Mouse (Mus musculus) CH12.LX (cell line): ENCODE measurements around the gene Tmem268. TPM values are rescaled to one million over a fixed set of nuclear protein-coding genes. Genes with fewer than 3 reads are reported as not detected.

Source experiments
- DNase-seq: peaks from one replicate; pipeline ENCODE4 v3.0.0-alpha.2; 2013; ENCODE audit errors: extremely low read depth
- H3K27ac ChIP-seq: 2 replicates; pipeline ENCODE4 v1.5.1; 2012; ENCODE audit warnings: low read depth, mild to moderate bottlenecking, control low read depth, moderate library complexity; ENCODE audit not compliant: insufficient read depth
- H3K27me3 ChIP-seq: replicated peaks from 2 replicates; pipeline ENCODE3; 2012; ENCODE audit warnings: inconsistent platforms
- H3K36me3 ChIP-seq, 2 experiments: replicated peaks in 1 of 2; 2 replicates each; pipeline versions ENCODE3 to v1.6.1; 2012; ENCODE audit warnings: inconsistent platforms in 1 of 2, low read length in 1 of 2, mild to moderate bottlenecking in 1 of 2, mixed read lengths in 1 of 2, moderate library complexity in 1 of 2; ENCODE audit not compliant: control insufficient read depth in 1 of 2, insufficient read depth in 1 of 2
- H3K4me1 ChIP-seq, 2 experiments: 2 replicates each; pipeline ENCODE4 v1.6.1; 2012; ENCODE audit warnings: inconsistent platforms in 1 of 2, moderate library complexity in 1 of 2; ENCODE audit not compliant: insufficient read depth in 2 of 2, control insufficient read depth in 1 of 2
- H3K4me2 ChIP-seq: 2 replicates; pipeline ENCODE4 v1.6.1; 2012; ENCODE audit warnings: low read depth, mild to moderate bottlenecking, control low read depth; ENCODE audit not compliant: poor library complexity, insufficient read depth, severe bottlenecking
- H3K4me3 ChIP-seq, 3 experiments: fragments of 150-350 bp in 1 of 3; sonication (generic) in 1 of 3; replicated peaks in 1 of 3; 2 replicates each; pipeline versions ENCODE3 to v1.5.1; 2011 to 2012; ENCODE audit warnings: low read depth in 2 of 3, low read length in 2 of 3, mild to moderate bottlenecking in 2 of 3, moderate library complexity in 2 of 3, control low read depth in 1 of 3, improper control_type of control experiment in 1 of 3, inconsistent platforms in 1 of 3, mixed read lengths in 1 of 3; ENCODE audit not compliant: poor library complexity in 1 of 3
- H3K79me2 ChIP-seq: replicated peaks from 2 replicates; pipeline ENCODE4 v1.6.1; 2012; ENCODE audit warnings: mild to moderate bottlenecking, moderate library complexity; ENCODE audit not compliant: control insufficient read depth, poor library complexity, insufficient read depth, severe bottlenecking; ENCODE audit errors: extremely low read depth
- H3K9ac ChIP-seq: 2 replicates; pipeline ENCODE4 v1.6.1; 2012; ENCODE audit warnings: low read depth, mild to moderate bottlenecking, control low read depth, moderate library complexity; ENCODE audit not compliant: insufficient read depth
- H3K9me3 ChIP-seq: replicated peaks from 2 replicates; pipeline ENCODE3; 2012; ENCODE audit warnings: low read length, inconsistent platforms, mixed read lengths
- BHLHE40 ChIP-seq: IDR thresholded peaks from 2 replicates; pipeline ENCODE4 v1.6.1; 2011; ENCODE audit warnings: mild to moderate bottlenecking, low read depth, low read length, improper control_type of control experiment
- CHD1 ChIP-seq: IDR thresholded peaks from 2 replicates; pipeline ENCODE4 v1.6.1; 2012; ENCODE audit warnings: low read depth, low read length, improper control_type of control experiment, inconsistent platforms
- CHD2 ChIP-seq: IDR thresholded peaks from 2 replicates; pipeline ENCODE4 v1.6.1; 2011; ENCODE audit warnings: low read length, improper control_type of control experiment
- CTCF ChIP-seq, 2 experiments: IDR thresholded peaks in 1 of 2; conservative IDR thresholded peaks in 1 of 2; 2 replicates each; pipeline ENCODE4 v1.5.1; 2011 to 2012; ENCODE audit warnings: low read depth in 2 of 2, low read length in 2 of 2, improper control_type of control experiment in 1 of 2, inconsistent platforms in 1 of 2, mild to moderate bottlenecking in 1 of 2, moderate library complexity in 1 of 2
- E2F4 ChIP-seq: IDR thresholded peaks from 2 replicates; pipeline ENCODE4 v1.6.1; 2011; ENCODE audit warnings: low read depth, low read length, improper control_type of control experiment; ENCODE audit not compliant: insufficient replicate concordance
- ELF1 ChIP-seq: IDR thresholded peaks from 2 replicates; pipeline ENCODE4 v1.6.1; 2014; ENCODE audit warnings: low read depth, mild to moderate bottlenecking, inconsistent platforms, low read length, improper control_type of control experiment
- EP300 ChIP-seq: IDR thresholded peaks from 2 replicates; pipeline ENCODE4 v1.6.1; 2011; ENCODE audit warnings: low read length, improper control_type of control experiment
- ETS1 ChIP-seq: conservative IDR thresholded peaks from 2 replicates; pipeline ENCODE4 v1.6.1; 2012; ENCODE audit warnings: low read depth, mild to moderate bottlenecking, inconsistent platforms, low read length, improper control_type of control experiment, moderate library complexity
- GABPA ChIP-seq: IDR thresholded peaks from 2 replicates; pipeline ENCODE4 v1.6.1; 2012; ENCODE audit warnings: low read depth, low read length, improper control_type of control experiment, inconsistent platforms; ENCODE audit not compliant: insufficient replicate concordance
- HCFC1 ChIP-seq: IDR thresholded peaks from 2 replicates; pipeline ENCODE4 v1.6.1; 2012; ENCODE audit warnings: low read depth, mild to moderate bottlenecking, inconsistent platforms, low read length, improper control_type of control experiment
- IRF4 ChIP-seq: IDR thresholded peaks from 2 replicates; pipeline ENCODE4 v1.6.1; 2014; ENCODE audit warnings: low read depth, mild to moderate bottlenecking, inconsistent platforms, low read length, improper control_type of control experiment
- JUN ChIP-seq: IDR thresholded peaks from 2 replicates; pipeline ENCODE4 v1.6.1; 2011; ENCODE audit warnings: low read depth, mild to moderate bottlenecking, low read length, improper control_type of control experiment, moderate library complexity; ENCODE audit not compliant: insufficient read depth
- JUND ChIP-seq: conservative IDR thresholded peaks from 2 replicates; pipeline ENCODE4 v1.6.1; 2011; ENCODE audit warnings: low read depth, low read length, improper control_type of control experiment
- KAT2A ChIP-seq: IDR thresholded peaks from 2 replicates; pipeline ENCODE4 v1.6.1; 2012; ENCODE audit warnings: low read length, improper control_type of control experiment, inconsistent platforms; ENCODE audit not compliant: insufficient replicate concordance
- MAFK ChIP-seq: IDR thresholded peaks from 2 replicates; pipeline ENCODE4 v1.6.1; 2011; ENCODE audit warnings: low read length, improper control_type of control experiment; ENCODE audit not compliant: insufficient replicate concordance
- MAX ChIP-seq: IDR thresholded peaks from 2 replicates; pipeline ENCODE4 v1.6.1; 2011; ENCODE audit warnings: low read length, improper control_type of control experiment
- MAZ ChIP-seq: IDR thresholded peaks from 2 replicates; pipeline ENCODE4 v1.6.1; 2012; ENCODE audit warnings: low read depth, mild to moderate bottlenecking, inconsistent platforms, low read length, improper control_type of control experiment, moderate library complexity
- MEF2A ChIP-seq: IDR thresholded peaks from 2 replicates; pipeline ENCODE4 v1.6.1; 2014; ENCODE audit warnings: low read depth, mild to moderate bottlenecking, inconsistent platforms, low read length, improper control_type of control experiment, borderline replicate concordance
- MXI1 ChIP-seq: IDR thresholded peaks from 2 replicates; pipeline ENCODE4 v1.6.1; 2011; ENCODE audit warnings: mild to moderate bottlenecking, low read depth, low read length, improper control_type of control experiment
- MYC ChIP-seq: IDR thresholded peaks from 2 replicates; pipeline ENCODE4 v1.6.1; 2011; ENCODE audit warnings: low read depth, mild to moderate bottlenecking, improper control_type of control experiment, low read length
- PAX5 ChIP-seq: IDR thresholded peaks from 2 replicates; pipeline ENCODE4 v1.6.1; 2012; ENCODE audit warnings: low read length, inconsistent platforms, mixed read lengths
- POLR2A ChIP-seq: IDR thresholded peaks from 2 replicates; pipeline ENCODE4 v1.6.1; 2011; ENCODE audit warnings: low read depth, mild to moderate bottlenecking, improper control_type of control experiment, low read length
- POLR2AphosphoS2 ChIP-seq: IDR thresholded peaks from 2 replicates; pipeline ENCODE4 v1.6.1; 2011; ENCODE audit warnings: low read depth, low read length, improper control_type of control experiment
- RAD21 ChIP-seq: IDR thresholded peaks from 2 replicates; pipeline ENCODE4 v1.6.1; 2011; ENCODE audit warnings: low read depth, mild to moderate bottlenecking, low read length, improper control_type of control experiment, moderate library complexity
- RCOR1 ChIP-seq: conservative IDR thresholded peaks from 2 replicates; pipeline ENCODE4 v1.6.1; 2012; ENCODE audit warnings: low read depth, mild to moderate bottlenecking, inconsistent platforms, low read length, improper control_type of control experiment
- SIN3A ChIP-seq: IDR thresholded peaks from 2 replicates; pipeline ENCODE4 v1.6.1; 2012; ENCODE audit warnings: low read length, improper control_type of control experiment, inconsistent platforms
- SMC3 ChIP-seq: IDR thresholded peaks from 2 replicates; pipeline ENCODE4 v1.6.1; 2011; ENCODE audit warnings: low read depth, low read length, improper control_type of control experiment
- TCF12 ChIP-seq: IDR thresholded peaks from 2 replicates; pipeline ENCODE4 v1.6.1; 2014; ENCODE audit warnings: low read depth, mild to moderate bottlenecking, inconsistent platforms, low read length, improper control_type of control experiment
- UBTF ChIP-seq: IDR thresholded peaks from 2 replicates; pipeline ENCODE4 v1.6.1; 2012; ENCODE audit warnings: low read depth, mild to moderate bottlenecking, inconsistent platforms, low read length, improper control_type of control experiment, moderate library complexity
- USF1 ChIP-seq: IDR thresholded peaks from 2 replicates; pipeline ENCODE4 v1.6.1; 2014; ENCODE audit warnings: low read depth, mild to moderate bottlenecking, inconsistent platforms, low read length, improper control_type of control experiment
- USF2 ChIP-seq: conservative IDR thresholded peaks from 2 replicates; pipeline ENCODE4 v1.6.1; 2011; ENCODE audit warnings: low read depth, low read length, improper control_type of control experiment
- ZC3H11A ChIP-seq: IDR thresholded peaks from 2 replicates; pipeline ENCODE4 v1.6.1; 2012; ENCODE audit warnings: low read depth, mild to moderate bottlenecking, inconsistent platforms, low read length, improper control_type of control experiment
- ZKSCAN1 ChIP-seq: IDR thresholded peaks from 2 replicates; pipeline ENCODE4 v1.6.1; 2012; ENCODE audit warnings: low read depth, inconsistent platforms, low read length, improper control_type of control experiment, borderline replicate concordance
- ZMIZ1 ChIP-seq: IDR thresholded peaks from 2 replicates; pipeline ENCODE4 v1.6.1; 2012; ENCODE audit warnings: low read depth, mild to moderate bottlenecking, inconsistent platforms, low read length, improper control_type of control experiment
- ZNF384 ChIP-seq: IDR thresholded peaks from 2 replicates; pipeline ENCODE4 v1.6.1; 2012; ENCODE audit warnings: low read depth, low read length, improper control_type of control experiment, inconsistent platforms
- dilution Hi-C: fragments of 300-500 bp; cut with MboI; formaldehyde crosslinking; loops from 2 replicates; pipeline ENCODE4 v1.14.3; 2020; ENCODE audit warnings: low sequenced_read_pairs; ENCODE audit not compliant: extremely low pct_unique_long_range_greater_than_20kb, extremely low pct_ligation_motif_present
- in situ Hi-C: fragments of 300-500 bp; cut with MboI; formaldehyde crosslinking; loops from 3 replicates; pipeline ENCODE4 v1.14.3; 2019; ENCODE audit warnings: low sequenced_read_pairs, low pct_ligation_motif_present, low pct_unique_long_range_greater_than_20kb, mixed read lengths
- polyA plus RNA-seq: library from polyadenylated mRNA; unstranded; fragments of >175 nt; gene quantifications from 2 replicates; pipeline ENCODE4 v1.2.1, GENCODE M21; 2012; ENCODE audit warnings: low read depth; ENCODE audit not compliant: insufficient read length
- total RNA-seq, 2 experiments: library from RNA; depleted of rRNA; stranded (reverse); fragments of 300-350 nt in 1 of 2; fragments of >200 nt in 1 of 2; gene quantifications; 2 replicates each; pipeline ENCODE4 v1.2.3; 2012 to 2014

Tmem268 gene
- total and polyA plus RNA-seq, 3 experiments: 8.3 to 11.1 (median 9.4) TPM

GRCm38 (mm10) chr4:63560079-63560478, 1.5 kb downstream of the Tmem268 start (continued):
- TF ChIP-seq GABPA (no peak), CHD2 (no peak), JUND (no peak), E2F4 (no peak), SMC3 (peak; percentile 69), MYC (no peak), UBTF (0 out of 2 replicates have a peak, but pooled peaks have one; percentile 39), USF2 (no peak)

- Histone ChIP-seq H3K4me3 (peak overlapping the region in 2 of 3 experiments; percentile 7 to 8), H3K9ac (peak overlapping the region; percentile 37), H3K4me1 (peaks cover 34 to 54% of the 10 kb centered on the region in 2 experiments), H3K79me2 (no peaks in the 10 kb centered on the region), H3K36me3 (peaks cover 27 to 46% of the 10 kb centered on the region in 2 experiments), H3K27ac (peak overlapping the region; percentile 65), H3K27me3 (no peaks in the 10 kb centered on the region), H3K9me3 (no peaks in the 10 kb centered on the region), H3K4me2 (peak overlapping the region; percentile 82)
- in situ Hi-C loops: loop anchor here (5.0 to 25.0 kb wide), 3 partner anchors 60 to 350 kb away; partner anchors contain the start of gene Col27a1
- peak; percentile 47 for DNase-seq
- TF ChIP-seq MEF2A (no peak), KAT2A (no peak), ZNF384 (no peak), MAZ (no peak), CTCF (conservative IDR thresholded peaks at IDR 0.05 in 1 of 2, IDR thresholded peaks at IDR 0.05 in 1 of 2; ENCODE audit: low read depth in 2 of 2, low read length in 2 of 2) (no peak), JUND (no peak), USF2 (no peak), BHLHE40 (no peak), PAX5 (no peak), MAX (no peak), SIN3A (peak; percentile 61), RAD21 (no peak), EP300 (peak; percentile 57; the same call in 1 of the 2 replicates), ZMIZ1 (no peak), ELF1 (peak; percentile 75), CHD2 (no peak), E2F4 (no peak), HCFC1 (no peak), IRF4 (peak; percentile 71), CHD1 (no peak), SMC3 (no peak), MAFK (no peak), MXI1 (0 out of 2 replicates have a peak, but pooled peaks have one; percentile 22), GABPA (no peak), USF1 (no peak), POLR2AphosphoS2 (no peak), POLR2A (peak; percentile 38; the same call in 1 of the 2 replicates), ZC3H11A (no peak), ETS1 (no peak), TCF12 (no peak), ZKSCAN1 (no peak), RCOR1 (no peak), JUN (no peak)
- dilution Hi-C loops: no loop called here
Measured at GRCm38 (mm10) chr4:63561861-63562675, 3.5 kb downstream of the Tmem268 start.
